Comparison of ENCODE assay signal across 14 mouse cellular contexts in genomic region chr2:35446300-35446699, GRCm38 (mm10). TPM values are rescaled to one million over a fixed set of nuclear protein-coding genes. Genes with fewer than 3 reads are reported as not detected.
DNase-seq lines count a peak whose midpoint lies in the region; ATAC-seq and TF ChIP-seq lines count a peak whose summit lies in the region.
"Had no signal": no experiment of that assay in that cellular context is flagged by ENCODE, and none has a peak within 500 bp of the region (broad histone marks: within the 10 kb centered on the region; RNA-seq: fewer than 3 reads in every experiment).

No protein-coding gene starts in this region.

- peak overlapping the region; percentile 75 for H3K27ac ChIP-seq in gastrocnemius, adult 2 months
- H3K27ac ChIP-seq in lung, embryonic 14.5 days (ENCODE audit: low read depth): peak overlapping the region; percentile 43; the same call in 1 of the 2 replicates
- 0 out of 2 replicates have a peak overlapping the region, but pooled peaks have one; percentile 0 for H3K27ac ChIP-seq in liver, embryonic 13.5 days
- no peak overlapping the region for H3K27ac ChIP-seq in forebrain, postnatal 0 days (ENCODE audit: low read depth, low read length)
- H3K27ac ChIP-seq: midbrain, embryonic 15.5 days had no signal

- DNase-seq in gastrocnemius, adult 2 months: no peak
- DNase-seq in gastrocnemius, postnatal 36 days: no peak
- peak; percentile 28 for DNase-seq in lung, embryonic 14.5 days
- DNase-seq in lung, postnatal 36 days: no peak
- peak; percentile 91 for DNase-seq in R1 (ENCODE audit: low read depth, low spot score)
- DNase-seq in liver, embryonic 13.5 days: no peak
- no peak for DNase-seq in forebrain, postnatal 0 days
- no peak for DNase-seq in retina, postnatal 1 day
- DNase-seq: cerebellum, adult 9-10 months had no signal

- no peak for ATAC-seq in lung, embryonic 14.5 days (ENCODE audit: insufficient read depth)
- no peak for ATAC-seq in liver, embryonic 13.5 days (ENCODE audit: low read depth)
- ATAC-seq in forebrain, postnatal 0 days: no peak
- ATAC-seq: midbrain, embryonic 15.5 days had no signal

- H3K4me3 ChIP-seq in gastrocnemius, adult 2 months: peak overlapping the region; percentile 11; the same call in 1 of the 2 replicates
- H3K4me3 ChIP-seq in lung, embryonic 14.5 days (ENCODE audit: low read depth, low read length): no peak overlapping the region
- no peak overlapping the region for H3K4me3 ChIP-seq in liver, embryonic 13.5 days (replicated peaks)
- no peak overlapping the region for H3K4me3 ChIP-seq in forebrain, postnatal 0 days (ENCODE audit: low read depth, low read length)
- H3K4me3 ChIP-seq: midbrain, embryonic 15.5 days had no signal

- H3K36me3 ChIP-seq in lung, embryonic 14.5 days (ENCODE audit: insufficient read depth): no peaks in the 10 kb centered on the region
- H3K36me3 ChIP-seq in liver, embryonic 13.5 days: 0 out of 2 replicates have a peak, but pooled peaks cover 5% of the 10 kb centered on the region
- H3K36me3 ChIP-seq in forebrain, postnatal 0 days (ENCODE audit: insufficient read depth): no peaks in the 10 kb centered on the region
- H3K36me3 ChIP-seq: midbrain, embryonic 15.5 days had no signal

- intact Hi-C loops in gastrocnemius, adult 2 months (cut with DNase I): no loop called here
- intact Hi-C loops in gastrocnemius, postnatal 36 days (cut with DNase I): no loop called here

- no peaks in the 10 kb centered on the region for H3K9me3 ChIP-seq in lung, embryonic 14.5 days (ENCODE audit: low read depth, low read length)
- no peaks in the 10 kb centered on the region for H3K9me3 ChIP-seq in liver, embryonic 13.5 days (replicated peaks)
- H3K9me3 ChIP-seq in forebrain, postnatal 0 days (ENCODE audit: low read length): no peaks in the 10 kb centered on the region
- H3K9me3 ChIP-seq: midbrain, embryonic 15.5 days had no signal

- H3K9ac ChIP-seq in lung, embryonic 14.5 days: no peak overlapping the region
- no peak overlapping the region for H3K9ac ChIP-seq in liver, embryonic 13.5 days
- H3K9ac ChIP-seq in forebrain, postnatal 0 days: no peak overlapping the region
- H3K9ac ChIP-seq: midbrain, embryonic 15.5 days had no signal

- WGBS in lung, embryonic 14.5 days: 67% methylated on average over 5 of the region's 5 CpGs
- 55% methylated on average over 5 of the region's 5 CpGs for WGBS in liver, embryonic 13.5 days (ENCODE audit: insufficient replicate concordance)
- 79% methylated on average over 5 of the region's 5 CpGs for WGBS in forebrain, postnatal 0 days

- no peak for TF ChIP-seq CTCF in gastrocnemius, adult 2 months (IDR thresholded peaks at IDR 0.05)
- no peak for TF ChIP-seq CTCF in lung, embryonic 14.5 days (IDR thresholded peaks at IDR 0.05; ENCODE audit: low read depth)
- TF ChIP-seq CTCF in forebrain, postnatal 0 days (IDR thresholded peaks at IDR 0.05; ENCODE audit: low read depth): no peak

- no peaks in the 10 kb centered on the region for H3K27me3 ChIP-seq in lung, embryonic 14.5 days (ENCODE audit: insufficient read depth, low read length)
- H3K27me3 ChIP-seq in liver, embryonic 13.5 days: no peaks in the 10 kb centered on the region
- H3K27me3 ChIP-seq in forebrain, postnatal 0 days (ENCODE audit: insufficient read depth, low read length): no peaks in the 10 kb centered on the region
- H3K27me3 ChIP-seq: midbrain, embryonic 15.5 days had no signal

- peaks cover 27% of the 10 kb centered on the region for H3K4me1 ChIP-seq in lung, embryonic 14.5 days (ENCODE audit: insufficient read depth)
- H3K4me1 ChIP-seq in liver, embryonic 13.5 days (replicated peaks): peaks cover 88% of the 10 kb centered on the region
- H3K4me1 ChIP-seq in forebrain, postnatal 0 days (ENCODE audit: insufficient read depth): no peaks in the 10 kb centered on the region
- H3K4me1 ChIP-seq: midbrain, embryonic 15.5 days had no signal

- no peak overlapping the region; the same call in 1 of the 2 replicates for H3K4me2 ChIP-seq in lung, embryonic 14.5 days
- no peak overlapping the region for H3K4me2 ChIP-seq in liver, embryonic 13.5 days
- no peak overlapping the region for H3K4me2 ChIP-seq in forebrain, postnatal 0 days (ENCODE audit: low read depth)
- H3K4me2 ChIP-seq: midbrain, embryonic 15.5 days had no signal

RNA-seq across cellular contexts. Expression of gene Ggta1, which starts 16.7 kb away (rescaled TPM):
- 10 to 100 TPM in 1 of 2 experiments, 1 to 10 TPM in 1; 6.3 to 11.2 TPM for total RNA-seq in gastrocnemius, adult 2 months (2021)
- total RNA-seq in gastrocnemius, postnatal 36 days (2021): 1 to 10 TPM; 5.9 to 8.8 TPM
- polyA plus RNA-seq in lung, embryonic 14.5 days (2014; fragmentation: Nextera tagmentation; extraction: Ambion mirVana): 16.4 and 16.9 TPM in 2 replicates
- 7.8 and 9.4 TPM in 2 replicates for polyA plus RNA-seq in liver, embryonic 13.5 days (2015; fragmentation: Nextera tagmentation; extraction: Ambion mirVana)
- 6.8 and 7.9 TPM in 2 replicates for total RNA-seq in forebrain, postnatal 0 days (2014; rRNA removed)
- 3.0 and 4.3 TPM in 2 replicates for polyA plus RNA-seq in forebrain, postnatal 0 days (2015; fragmentation: Nextera tagmentation; extraction: Ambion mirVana)

RNA-seq across cellular contexts. Expression of gene 4930402F06Rik, which starts 49.3 kb away (rescaled TPM):
- not detected for total RNA-seq in gastrocnemius, adult 2 months (2021)
- not detected for total RNA-seq in gastrocnemius, postnatal 36 days (2021)
- polyA plus RNA-seq in lung, embryonic 14.5 days (2014; fragmentation: Nextera tagmentation; extraction: Ambion mirVana): not detected in 2 replicates
- polyA plus RNA-seq in liver, embryonic 13.5 days (2015; fragmentation: Nextera tagmentation; extraction: Ambion mirVana): not detected in 2 replicates
- not detected in 2 replicates for total RNA-seq in forebrain, postnatal 0 days (2014; rRNA removed)
- polyA plus RNA-seq in forebrain, postnatal 0 days (2015; fragmentation: Nextera tagmentation; extraction: Ambion mirVana): not detected in 2 replicates
- total RNA-seq: adrenal gland, adult 18-20 months; layer of hippocampus, postnatal 10 days had no signal
- polyA plus RNA-seq: C2C12; hindbrain, embryonic 11.5 days; midbrain, embryonic 15.5 days had no signal

Comparison
In these comparisons a context has a peak if more than half of its experiments do, and no peak if none do; other contexts are left out.
1. DNase-seq: peak in lung, embryonic 14.5 days (single experiment) and R1 (single experiment); none in gastrocnemius, adult 2 months (single experiment), gastrocnemius, postnatal 36 days (0 of 2), lung, postnatal 36 days (single experiment), liver, embryonic 13.5 days (single experiment), forebrain, postnatal 0 days (single experiment) and retina, postnatal 1 day (single experiment).